Mouse (Mus musculus): ENCODE results near the gene 1700025G04Rik. TPM values are rescaled to one million over a fixed set of nuclear protein-coding genes. Genes with fewer than 3 reads are reported as not detected.

1700025G04Rik gene
- total and polyA plus RNA-seq, 3 experiments = 0.16 TPM; not detected in 2

- ATAC-seq (ENCODE audit: extremely low read depth, insufficient number of reproducible peaks, low FRiP score, poor library complexity, severe bottlenecking) = no peak
- Histone ChIP-seq H3K36me3 (replicated peaks) (no peaks in the 10 kb centered on the region), H3K27me3 (ENCODE audit: insufficient read depth, low read length) (no peaks in the 10 kb centered on the region), H3K4me3 (ENCODE audit: low read depth, low read length) (no peak overlapping the region), H3K9me3 (replicated peaks) (peaks cover 56% of the 10 kb centered on the region), H3K4me1 (ENCODE audit: insufficient read depth, low read depth, low read length) (no peaks in the 10 kb centered on the region)
- TF ChIP-seq GATA2 (IDR thresholded peaks at IDR 0.05; ENCODE audit: borderline replicate concordance, low read depth, low read length) (no peak), TAL1 (conservative IDR thresholded peaks at IDR 0.05; ENCODE audit: low read depth, low read length) (no peak), POLR2AphosphoS5 (IDR thresholded peaks at IDR 0.05; ENCODE audit: insufficient replicate concordance, low read depth, low read length) (no peak), CTCF (IDR thresholded peaks at IDR 0.05; ENCODE audit: low read depth, low read length) (no peak), GATA1 (IDR thresholded peaks at IDR 0.05; ENCODE audit: borderline replicate concordance, low read length) (no peak)
- DNase-seq (ENCODE audit: low spot score) = no peak
Observed at GRCm38 (mm10) chr1:152004509-152004908, 85.4 kb downstream of the 1700025G04Rik start.

GRCm38 (mm10) chr1:152000461-152000860 is 89.5 kb downstream of the 1700025G04Rik start:
- H3K4me3 ChIP-seq (ENCODE audit: low read depth, low read length) = no peak overlapping the region
- H3K4me1 ChIP-seq (ENCODE audit: insufficient read depth, low read depth, low read length) = no peaks in the 10 kb centered on the region
- no peaks in the 10 kb centered on the region for H3K27me3 ChIP-seq (ENCODE audit: insufficient read depth, low read length)
- no peak for TF ChIP-seq GATA1 (IDR thresholded peaks at IDR 0.05; ENCODE audit: borderline replicate concordance, low read length)
- TF ChIP-seq POLR2AphosphoS5 (IDR thresholded peaks at IDR 0.05; ENCODE audit: insufficient replicate concordance, low read depth, low read length) = no peak
- TF ChIP-seq GATA2 (IDR thresholded peaks at IDR 0.05; ENCODE audit: borderline replicate concordance, low read depth, low read length) = no peak
- TF ChIP-seq CTCF (IDR thresholded peaks at IDR 0.05; ENCODE audit: low read depth, low read length) = no peak
- no peak for TF ChIP-seq TAL1 (conservative IDR thresholded peaks at IDR 0.05; ENCODE audit: low read depth, low read length)
- DNase-seq (ENCODE audit: low spot score) (no peak), ATAC-seq (ENCODE audit: extremely low read depth, insufficient number of reproducible peaks, low FRiP score, poor library complexity, severe bottlenecking) (no peak)
- H3K9me3 ChIP-seq (replicated peaks) = peaks cover 49% of the 10 kb centered on the region
- H3K36me3 ChIP-seq (replicated peaks) = no peaks in the 10 kb centered on the region

- DNase-seq (ENCODE audit: low spot score) = no peak
Observed at GRCm38 (mm10) chr1:151999424-151999842, 90.5 kb downstream of the 1700025G04Rik start.

GRCm38 (mm10) chr1:151998721-151999206 is 91.2 kb downstream of the 1700025G04Rik start:
- Histone ChIP-seq H3K27me3 (ENCODE audit: insufficient read depth, low read length) (no peaks in the 10 kb centered on the region), H3K36me3 (replicated peaks) (no peaks in the 10 kb centered on the region), H3K9me3 (replicated peaks) (peaks cover 44% of the 10 kb centered on the region), H3K4me1 (ENCODE audit: insufficient read depth, low read depth, low read length) (no peaks in the 10 kb centered on the region), H3K4me3 (ENCODE audit: low read depth, low read length) (no peak overlapping the region)
- TF ChIP-seq GATA1 (IDR thresholded peaks at IDR 0.05; ENCODE audit: borderline replicate concordance, low read length) (no peak), POLR2AphosphoS5 (IDR thresholded peaks at IDR 0.05; ENCODE audit: insufficient replicate concordance, low read depth, low read length) (no peak), TAL1 (conservative IDR thresholded peaks at IDR 0.05; ENCODE audit: low read depth, low read length) (no peak), GATA2 (IDR thresholded peaks at IDR 0.05; ENCODE audit: borderline replicate concordance, low read depth, low read length) (no peak), CTCF (IDR thresholded peaks at IDR 0.05; ENCODE audit: low read depth, low read length) (no peak)
- ATAC-seq (ENCODE audit: extremely low read depth, insufficient number of reproducible peaks, low FRiP score, poor library complexity, severe bottlenecking) = no peak
- DNase-seq (ENCODE audit: low spot score) = no peak

More at GRCm38 (mm10) chr1:151999424-151999842, 90.5 kb downstream of the 1700025G04Rik start:
- Histone ChIP-seq H3K9me3 (replicated peaks) (peaks cover 43% of the 10 kb centered on the region), H3K27me3 (ENCODE audit: insufficient read depth, low read length) (no peaks in the 10 kb centered on the region), H3K4me1 (ENCODE audit: insufficient read depth, low read depth, low read length) (no peaks in the 10 kb centered on the region), H3K36me3 (replicated peaks) (no peaks in the 10 kb centered on the region), H3K4me3 (ENCODE audit: low read depth, low read length) (no peak overlapping the region)
- no peak for ATAC-seq (ENCODE audit: extremely low read depth, insufficient number of reproducible peaks, low FRiP score, poor library complexity, severe bottlenecking)
- TF ChIP-seq TAL1 (conservative IDR thresholded peaks at IDR 0.05; ENCODE audit: low read depth, low read length) (no peak), POLR2AphosphoS5 (IDR thresholded peaks at IDR 0.05; ENCODE audit: insufficient replicate concordance, low read depth, low read length) (no peak), CTCF (IDR thresholded peaks at IDR 0.05; ENCODE audit: low read depth, low read length) (no peak), GATA2 (IDR thresholded peaks at IDR 0.05; ENCODE audit: borderline replicate concordance, low read depth, low read length) (no peak), GATA1 (IDR thresholded peaks at IDR 0.05; ENCODE audit: borderline replicate concordance, low read length) (no peak)

- DNase-seq (ENCODE audit: low spot score) (no peak), ATAC-seq (ENCODE audit: extremely low read depth, insufficient number of reproducible peaks, low FRiP score, poor library complexity, severe bottlenecking) (no peak)
Observed at GRCm38 (mm10) chr1:151997591-151997990, 92.3 kb downstream of the 1700025G04Rik start.

GRCm38 (mm10) chr1:151995948-151996697 is 93.8 kb downstream of the 1700025G04Rik start:
- H3K36me3 ChIP-seq (replicated peaks) = no peaks in the 10 kb centered on the region
- H3K4me3 ChIP-seq (ENCODE audit: low read depth, low read length) = no peak overlapping the region
- no peaks in the 10 kb centered on the region for H3K27me3 ChIP-seq (ENCODE audit: insufficient read depth, low read length)
- no peaks in the 10 kb centered on the region for H3K4me1 ChIP-seq (ENCODE audit: insufficient read depth, low read depth, low read length)
- TF ChIP-seq GATA1 (IDR thresholded peaks at IDR 0.05; ENCODE audit: borderline replicate concordance, low read length) = no peak
- TF ChIP-seq CTCF (IDR thresholded peaks at IDR 0.05; ENCODE audit: low read depth, low read length) = no peak
- no peak for TF ChIP-seq TAL1 (conservative IDR thresholded peaks at IDR 0.05; ENCODE audit: low read depth, low read length)
- no peak for TF ChIP-seq POLR2AphosphoS5 (IDR thresholded peaks at IDR 0.05; ENCODE audit: insufficient replicate concordance, low read depth, low read length)
- TF ChIP-seq GATA2 (IDR thresholded peaks at IDR 0.05; ENCODE audit: borderline replicate concordance, low read depth, low read length) = no peak
- DNase-seq (ENCODE audit: low spot score) = no peak
- peaks cover 44% of the 10 kb centered on the region for H3K9me3 ChIP-seq (replicated peaks)
- ATAC-seq (ENCODE audit: extremely low read depth, insufficient number of reproducible peaks, low FRiP score, poor library complexity, severe bottlenecking) = no peak

More at GRCm38 (mm10) chr1:151997591-151997990, 92.3 kb downstream of the 1700025G04Rik start:
- Histone ChIP-seq H3K9me3 (replicated peaks) (peaks cover 46% of the 10 kb centered on the region), H3K36me3 (replicated peaks) (no peaks in the 10 kb centered on the region), H3K4me1 (ENCODE audit: insufficient read depth, low read depth, low read length) (no peaks in the 10 kb centered on the region), H3K27me3 (ENCODE audit: insufficient read depth, low read length) (no peaks in the 10 kb centered on the region), H3K4me3 (ENCODE audit: low read depth, low read length) (no peak overlapping the region)
- TF ChIP-seq POLR2AphosphoS5 (IDR thresholded peaks at IDR 0.05; ENCODE audit: insufficient replicate concordance, low read depth, low read length) (no peak), CTCF (IDR thresholded peaks at IDR 0.05; ENCODE audit: low read depth, low read length) (no peak), GATA2 (IDR thresholded peaks at IDR 0.05; ENCODE audit: borderline replicate concordance, low read depth, low read length) (no peak), GATA1 (IDR thresholded peaks at IDR 0.05; ENCODE audit: borderline replicate concordance, low read length) (no peak), TAL1 (conservative IDR thresholded peaks at IDR 0.05; ENCODE audit: low read depth, low read length) (no peak)

Measured in G1E (cell line).